Mouse (Mus musculus) intestine, embryonic 16.5 days (tissue): ENCODE results near the gene Lin37. TPM values are rescaled to one million over a fixed set of nuclear protein-coding genes. Genes with fewer than 3 reads are reported as not detected.

Experiments used
- ATAC-seq: fragments of 200-750 bp; cut with Nextera tagmentation; 2 replicates; pipeline ENCODE4 v1.8.0; 2017; ENCODE audit warnings: moderate TSS enrichment, moderate library complexity
- H3K27ac ChIP-seq: fragments of 300-500 bp; sonication (generic); 2 replicates; pipeline ENCODE4 v1.5.1; 2014; ENCODE audit warnings: mild to moderate bottlenecking, low read length
- H3K27me3 ChIP-seq: fragments of 300-500 bp; sonication (generic); replicated peaks from 2 replicates; pipeline ENCODE4 v1.6.1; 2014; ENCODE audit warnings: low read length, control low read depth, mixed read lengths; ENCODE audit not compliant: control insufficient read depth, insufficient read depth
- H3K36me3 ChIP-seq: fragments of 300-500 bp; sonication (generic); 2 replicates; pipeline ENCODE4 v1.6.1; 2014; ENCODE audit warnings: low read length, control low read depth; ENCODE audit not compliant: control insufficient read depth, insufficient read depth
- H3K4me1 ChIP-seq: fragments of 300-500 bp; sonication (generic); 2 replicates; pipeline ENCODE4 v1.6.1; 2014; ENCODE audit warnings: low read length, control low read depth, mixed read lengths; ENCODE audit not compliant: control insufficient read depth, insufficient read depth
- H3K4me2 ChIP-seq: fragments of 300-500 bp; sonication (generic); 2 replicates; pipeline ENCODE4 v1.6.1; 2014; ENCODE audit warnings: low read depth, low read length, control low read depth
- H3K4me3 ChIP-seq: fragments of 300-500 bp; sonication (generic); 2 replicates; pipeline ENCODE4 v1.5.1; 2014; ENCODE audit warnings: mild to moderate bottlenecking, low read length
- H3K9ac ChIP-seq: fragments of 300-500 bp; sonication (generic); 2 replicates; pipeline ENCODE4 v1.6.1; 2014; ENCODE audit warnings: low read depth, low read length
- H3K9me3 ChIP-seq: fragments of 300-500 bp; sonication (generic); 2 replicates; pipeline ENCODE4 v1.6.1; 2016; ENCODE audit warnings: low read length, control low read depth; ENCODE audit not compliant: control insufficient read depth
- WGBS: fragments of 180-500 bp; shearing (Covaris S2); extraction: QIAGEN DNeasy Blood & Tissue Kit; methylation state at CpG from one replicate; pipeline ENCODE4 v1.1.7; 2014; 5-methylcytosine and 5-hydroxymethylcytosine counted together
- polyA plus RNA-seq: library from polyadenylated mRNA; unstranded; fragments of >200 nt; fragmentation: Nextera tagmentation; extraction: Ambion mirVana; gene quantifications from 2 replicates; pipeline ENCODE4 v1.2.1, GENCODE M21; 2015

Gene Lin37
- polyA plus RNA-seq, 1 experiment from 2014 or later, result 44.5 TPM

DNA sequence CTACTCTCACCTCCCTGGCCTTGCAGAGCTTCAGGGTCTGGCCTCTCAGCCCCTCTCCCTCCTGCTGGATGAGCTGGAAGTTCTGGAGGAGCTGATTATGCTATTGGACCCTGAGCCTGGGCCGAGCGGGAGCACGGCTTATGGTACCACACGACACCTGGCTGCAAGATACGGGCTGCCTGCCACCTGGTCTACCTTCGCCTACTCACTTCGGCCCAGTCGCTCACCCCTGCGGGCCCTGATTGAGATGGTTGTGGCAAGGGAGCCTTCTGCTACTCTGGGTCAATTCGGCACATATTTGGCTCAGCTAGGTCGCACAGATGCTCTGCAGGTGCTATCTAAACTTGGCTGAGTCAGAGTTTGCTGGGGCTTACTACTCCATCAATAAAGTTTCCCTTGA, 7.9 kb upstream of the Lin37 start:
- H3K9ac ChIP-seq, result no peak overlapping the region
- no peaks in the 10 kb centered on the region for H3K27me3 ChIP-seq
- H3K4me1 ChIP-seq, result peaks cover 7% of the 10 kb centered on the region; the same call in 1 of the 2 replicates
- H3K4me2 ChIP-seq, result no peak overlapping the region
- 90% methylated on average over 11 of the region's 11 CpGs for WGBS
- H3K4me3 ChIP-seq, result no peak overlapping the region
- H3K27ac ChIP-seq, result no peak overlapping the region
- H3K36me3 ChIP-seq, result peaks cover 37% of the 10 kb centered on the region
- ATAC-seq, result no peak
- H3K9me3 ChIP-seq, result no peaks in the 10 kb centered on the region

- Histone ChIP-seq H3K4me3 (no peak overlapping the region), H3K4me2 (no peak overlapping the region), H3K9ac (no peak overlapping the region), H3K9me3 (no peaks in the 10 kb centered on the region), H3K36me3 (peaks cover 27% of the 10 kb centered on the region), H3K27me3 (no peaks in the 10 kb centered on the region), H3K4me1 (peaks cover 7% of the 10 kb centered on the region; the same call in 1 of the 2 replicates), H3K27ac (no peak overlapping the region)
- ATAC-seq, result no peak
- WGBS, result 79% methylated on average over 9 of the region's 9 CpGs
These were observed 6.4 kb upstream of the Lin37 start for GRCm38 (mm10) chr7:30566033-30566432.

DNA sequence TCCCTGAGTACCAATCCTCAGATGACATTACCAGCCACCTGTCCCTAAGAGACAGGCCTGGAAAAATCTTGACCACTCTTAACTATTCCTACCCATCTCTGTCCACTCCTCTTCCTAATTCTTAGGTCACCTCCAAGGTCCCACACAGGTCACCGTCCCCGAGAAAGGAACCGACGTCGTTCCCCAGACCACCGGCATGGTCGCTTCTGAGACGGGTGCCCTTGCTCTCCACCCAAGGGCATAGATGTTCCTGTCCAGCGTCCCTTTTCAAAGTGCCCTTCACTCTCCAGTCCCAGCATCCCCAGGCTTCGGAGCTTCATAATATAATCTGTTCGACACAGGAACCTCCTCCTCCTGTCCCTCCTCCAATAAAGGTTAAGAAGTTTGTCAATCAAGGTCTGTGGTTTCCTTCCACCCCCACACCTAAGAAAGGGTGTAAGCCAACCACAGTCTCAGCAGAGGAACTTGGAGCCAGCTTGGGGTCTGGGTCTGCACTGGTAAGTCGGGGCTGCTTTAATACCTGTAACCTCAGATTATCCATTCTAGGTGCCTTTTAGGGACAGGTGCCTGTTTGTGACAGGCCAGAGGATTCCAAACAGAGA, 5.4 kb upstream of the Lin37 start, which contains the start of gene Igflr1:
Gene Igflr1 (plus strand): TSS at position 458 of the 602 bp plus-strand sequence.
- H3K27me3 ChIP-seq, result no peaks in the 10 kb centered on the region
- H3K36me3 ChIP-seq, result peaks cover 21% of the 10 kb centered on the region
- H3K4me3 ChIP-seq, result no peak within 1 kb of the TSS
- no peaks in the 10 kb centered on the region for H3K9me3 ChIP-seq
- H3K27ac ChIP-seq, result no peak within 1 kb of the TSS
- ATAC-seq, result no peak
- 95% methylated on average over 12 of the region's 12 CpGs for WGBS
- peaks cover 10% of the 10 kb centered on the region for H3K4me1 ChIP-seq
- no peak within 1 kb of the TSS for H3K9ac ChIP-seq
- H3K4me2 ChIP-seq, result no peak within 1 kb of the TSS

- 22% methylated on average over 6 of the region's 6 CpGs for WGBS
- Histone ChIP-seq H3K27me3 (no peaks in the 10 kb centered on the region), H3K9me3 (no peaks in the 10 kb centered on the region), H3K9ac (peak overlapping the region; percentile 88), H3K4me2 (peak overlapping the region; percentile 58), H3K36me3 (peaks cover 10% of the 10 kb centered on the region), H3K4me3 (peak overlapping the region; percentile 85), H3K4me1 (peaks cover 12% of the 10 kb centered on the region), H3K27ac (peak overlapping the region; percentile 98)
- ATAC-seq, result no peak
These were observed 4.3 kb upstream of the Lin37 start for GRCm38 (mm10) chr7:30563906-30564280.

- Histone ChIP-seq H3K4me2 (peak within 1 kb of the TSS; percentile 65), H3K4me3 (peak within 1 kb of the TSS; percentile 85), H3K4me1 (peaks cover 18% of the 10 kb centered on the region), H3K9ac (peak within 1 kb of the TSS; percentile 88), H3K27me3 (no peaks in the 10 kb centered on the region), H3K36me3 (peaks cover 8% of the 10 kb centered on the region; the same call in 1 of the 2 replicates), H3K9me3 (no peaks in the 10 kb centered on the region), H3K27ac (peak within 1 kb of the TSS; percentile 98)
- peak; percentile 88 for ATAC-seq
- 0% methylated on average over 45 of the region's 45 CpGs for WGBS
These were observed 3.7 kb upstream of the Lin37 start, which contains the start of the genes U2af1l4, Gm49396 and Psenen for GRCm38 (mm10) chr7:30563117-30563905. Gene U2af1l4 (plus strand): TSS chr7:30563301. Gene Gm49396 (plus strand): TSS chr7:30563344. Gene Psenen (minus strand): TSS chr7:30563627.

DNA sequence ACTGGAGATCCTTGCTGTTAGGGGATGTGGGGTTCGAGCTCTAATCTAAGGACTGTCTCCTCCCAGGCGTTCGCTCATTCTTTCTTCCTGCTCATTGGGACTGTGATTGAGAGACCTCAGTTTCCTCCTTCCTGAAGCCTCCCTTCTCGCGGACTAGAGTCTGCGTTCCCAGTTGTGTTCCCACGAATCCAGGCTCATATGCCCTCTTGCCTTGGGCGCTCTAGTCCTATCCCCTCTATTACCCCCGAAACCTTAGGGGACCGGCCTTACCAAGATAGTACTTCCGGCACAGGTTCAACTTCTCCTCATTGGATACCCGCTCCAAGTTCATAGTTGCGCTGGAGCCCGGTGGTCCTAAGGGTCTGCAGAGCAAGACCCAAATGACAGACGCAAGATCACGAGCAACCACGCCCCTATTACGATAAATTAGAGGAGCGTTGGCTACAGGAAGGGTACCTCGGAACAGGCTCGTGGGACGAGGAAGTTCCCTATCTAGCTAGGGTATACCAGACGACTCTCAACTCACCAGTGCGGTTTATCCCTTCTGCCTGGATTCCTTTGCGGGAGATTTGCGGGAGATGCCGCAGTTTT, 3.0 kb upstream of the Lin37 start:
- H3K9me3 ChIP-seq, result no peaks in the 10 kb centered on the region
- peak overlapping the region; percentile 98 for H3K27ac ChIP-seq
- no peaks in the 10 kb centered on the region for H3K27me3 ChIP-seq
- no peak for ATAC-seq
- under 1% methylated on average over 27 of the region's 27 CpGs for WGBS
- peak overlapping the region; percentile 65 for H3K4me2 ChIP-seq
- H3K4me3 ChIP-seq, result peak overlapping the region; percentile 85
- peaks cover 21% of the 10 kb centered on the region for H3K4me1 ChIP-seq
- H3K36me3 ChIP-seq, result peaks cover 8% of the 10 kb centered on the region; the same call in 1 of the 2 replicates
- peak overlapping the region; percentile 78 for H3K9ac ChIP-seq

- no peak overlapping the region for H3K9ac ChIP-seq
- WGBS, result 61% methylated on average over 2 of the region's 2 CpGs
- H3K9me3 ChIP-seq, result no peaks in the 10 kb centered on the region
- peak overlapping the region; percentile 50; the same call in 1 of the 2 replicates for H3K27ac ChIP-seq
- peak overlapping the region; percentile 53; the same call in 1 of the 2 replicates for H3K4me2 ChIP-seq
- no peak overlapping the region for H3K4me3 ChIP-seq
- H3K27me3 ChIP-seq, result no peaks in the 10 kb centered on the region
- no peak for ATAC-seq
- peaks cover 21% of the 10 kb centered on the region for H3K4me1 ChIP-seq
- peaks cover 10% of the 10 kb centered on the region for H3K36me3 ChIP-seq
These were observed 658 bp upstream of the Lin37 start for GRCm38 (mm10) chr7:30560296-30560695.

DNA sequence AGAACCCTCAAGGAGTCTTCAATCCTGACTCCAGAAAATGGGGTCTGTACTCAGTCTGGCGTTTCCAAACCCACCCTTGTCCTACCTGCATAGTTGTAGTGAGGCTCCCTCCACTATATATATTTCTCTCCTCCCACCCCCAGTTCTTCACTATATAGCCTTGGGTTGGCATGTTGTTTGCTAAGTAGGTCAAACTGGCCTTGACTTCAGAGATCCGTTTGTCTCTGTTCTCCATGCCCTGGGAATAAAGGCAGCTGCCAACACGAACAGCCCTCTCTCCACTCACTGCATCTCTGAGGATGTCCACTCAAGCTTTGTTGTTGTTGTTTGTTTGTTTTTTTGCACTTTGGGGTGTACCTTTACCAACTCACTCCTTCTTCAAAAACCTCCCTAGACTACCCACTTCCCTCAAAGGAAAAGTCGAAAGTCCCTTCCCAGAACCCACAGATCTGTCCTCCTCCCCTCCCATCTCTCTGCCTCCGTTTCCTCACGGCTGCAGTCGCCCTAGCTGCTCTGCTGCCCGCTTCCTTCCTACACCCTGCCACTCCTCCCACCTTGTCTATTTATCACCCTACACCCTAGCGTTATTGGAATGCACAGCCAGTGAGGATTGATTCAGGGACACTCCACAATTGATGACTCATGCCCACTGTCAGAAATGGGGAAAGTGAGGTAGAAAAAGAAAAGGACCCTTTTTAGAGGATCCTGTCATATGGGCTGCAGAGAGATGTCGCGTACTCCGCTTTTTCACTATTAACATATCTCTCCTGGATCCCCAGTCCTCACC, 789 bp downstream of the Lin37 start:
- H3K27me3 ChIP-seq, result no peaks in the 10 kb centered on the region
- ATAC-seq, result peak; percentile 16; the same call in 1 of the 2 replicates
- peak overlapping the region; percentile 75 for H3K4me2 ChIP-seq
- peaks cover 15% of the 10 kb centered on the region for H3K4me1 ChIP-seq
- H3K27ac ChIP-seq, result peak overlapping the region; percentile 64
- H3K9ac ChIP-seq, result peak overlapping the region; percentile 71
- peak overlapping the region; percentile 58 for H3K4me3 ChIP-seq
- WGBS, result 13% methylated on average over 12 of the region's 12 CpGs
- peaks cover 14% of the 10 kb centered on the region for H3K36me3 ChIP-seq
- H3K9me3 ChIP-seq, result no peaks in the 10 kb centered on the region
